In the genomic region with DNA sequence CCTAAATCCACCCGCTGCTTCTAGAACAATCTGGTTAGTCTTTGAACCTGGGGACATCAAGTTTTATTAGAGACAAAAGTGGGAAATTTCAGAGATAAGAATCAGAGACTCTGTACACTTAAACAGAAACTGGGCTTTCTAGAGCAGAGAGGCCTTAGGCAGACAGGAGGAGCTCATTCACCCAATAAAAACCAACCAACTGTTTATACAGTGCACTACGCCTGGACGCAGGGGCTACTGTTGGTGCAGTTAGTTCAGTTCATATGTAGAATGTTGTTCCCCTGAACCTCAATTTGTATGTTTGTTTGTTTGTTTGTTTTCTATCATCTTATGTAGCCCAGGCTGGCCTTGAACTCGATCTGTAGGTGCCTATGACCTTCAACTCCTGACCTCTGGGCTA, we compare ENCODE assay signal across 39 mouse cellular contexts. TPM values are rescaled to one million over a fixed set of nuclear protein-coding genes. Genes with fewer than 3 reads are reported as not detected.
"Had no signal": no experiment of that assay in that cellular context is flagged by ENCODE, and none has a peak within 500 bp of the region (broad histone marks: within the 10 kb centered on the region; RNA-seq: fewer than 3 reads in every experiment).

No protein-coding gene starts in this region.

- H3K9me3 ChIP-seq: heart, embryonic 13.5 days; heart, embryonic 15.5 days; hindbrain, embryonic 13.5 days; hindbrain, embryonic 15.5 days; kidney, embryonic 15.5 days; limb, embryonic 10.5 days; limb, embryonic 12.5 days; liver, embryonic 13.5 days; liver, embryonic 15.5 days had no signal

- DNase-seq: gastrocnemius, adult 2 months; gastrocnemius, postnatal 14 days; gastrocnemius, postnatal 36 days; heart, adult 2 months; heart, postnatal 14 days; heart, postnatal 36 days; kidney, adult 11 months; kidney, adult 9 months; kidney, postnatal 14 days; layer of hippocampus, adult 9-11 months; layer of hippocampus, postnatal 36 days; liver; liver, embryonic 13.5 days had no signal

- H3K4me2 ChIP-seq: heart, embryonic 11.5 days; heart, embryonic 13.5 days; heart, embryonic 15.5 days; hindbrain, embryonic 13.5 days; hindbrain, embryonic 15.5 days; kidney, embryonic 15.5 days; limb, embryonic 12.5 days; liver, embryonic 11.5 days; liver, embryonic 13.5 days; liver, embryonic 15.5 days had no signal

- H3K36me3 ChIP-seq: heart, embryonic 13.5 days; heart, embryonic 15.5 days; hindbrain, embryonic 13.5 days; hindbrain, embryonic 15.5 days; kidney, embryonic 15.5 days; limb, embryonic 10.5 days; limb, embryonic 12.5 days; liver, embryonic 13.5 days; liver, embryonic 15.5 days had no signal

- H3K9ac ChIP-seq: heart, embryonic 13.5 days; heart, embryonic 15.5 days; hindbrain, embryonic 13.5 days; hindbrain, embryonic 15.5 days; limb, embryonic 12.5 days; liver, embryonic 13.5 days; liver, embryonic 15.5 days had no signal

- ATAC-seq: hindbrain, postnatal 0 days had no signal

- H3K4me3 ChIP-seq: gastrocnemius, adult 2 months; heart, adult 2 months; heart, embryonic 13.5 days; heart, embryonic 15.5 days; hindbrain, embryonic 13.5 days; hindbrain, embryonic 15.5 days; kidney, embryonic 15.5 days; limb, embryonic 10.5 days; limb, embryonic 12.5 days; liver, embryonic 13.5 days; liver, embryonic 15.5 days had no signal

- H3K4me1 ChIP-seq: heart, embryonic 13.5 days; heart, embryonic 15.5 days; hindbrain, embryonic 13.5 days; hindbrain, embryonic 15.5 days; kidney, embryonic 15.5 days; limb, embryonic 10.5 days; limb, embryonic 12.5 days; liver, embryonic 13.5 days; liver, embryonic 15.5 days had no signal

- H3K27me3 ChIP-seq: heart, embryonic 13.5 days; heart, embryonic 15.5 days; hindbrain, embryonic 13.5 days; hindbrain, embryonic 15.5 days; kidney, embryonic 15.5 days; limb, embryonic 12.5 days; liver, embryonic 13.5 days; liver, embryonic 15.5 days had no signal

- H3K27ac ChIP-seq: gastrocnemius, adult 2 months; heart, adult 2 months; heart, embryonic 13.5 days; heart, embryonic 15.5 days; hindbrain, embryonic 13.5 days; hindbrain, embryonic 15.5 days; hindbrain, postnatal 0 days; kidney, embryonic 15.5 days; kidney, postnatal 0 days; limb, embryonic 10.5 days; limb, embryonic 12.5 days; liver, embryonic 13.5 days; liver, embryonic 15.5 days had no signal

RNA-seq across cellular contexts. Expression of a gene that starts 17.9 kb away (rescaled TPM):
- total RNA-seq: gastrocnemius, adult 2 months; gastrocnemius, postnatal 14 days; gastrocnemius, postnatal 36 days; heart, adult 2 months; heart, postnatal 36 days; hematopoietic stem cell, adult 5-6 weeks; hindbrain, postnatal 0 days; layer of hippocampus, adult 18-20 months; layer of hippocampus, adult 8-10 months; layer of hippocampus, postnatal 14 days; layer of hippocampus, postnatal 36 days; left cerebral cortex, adult 18-20 months; left cerebral cortex, postnatal 14 days; left cerebral cortex, postnatal 36 days had no signal
- polyA plus RNA-seq: frontal cortex, adult 2 months; heart, adult 2 months; heart, embryonic 11.5 days; heart, embryonic 13.5 days; heart, embryonic 15.5 days; heart, postnatal 0 days; hindbrain, embryonic 11.5 days; hindbrain, embryonic 13.5 days; hindbrain, embryonic 15.5 days; hindbrain, postnatal 0 days; limb, embryonic 10.5 days; limb, embryonic 12.5 days; liver, embryonic 11.5 days; liver, embryonic 13.5 days; liver, embryonic 15.5 days had no signal

RNA-seq across cellular contexts. Expression of a gene that starts 28.7 kb away (rescaled TPM):
- total RNA-seq: gastrocnemius, adult 2 months; gastrocnemius, postnatal 14 days; gastrocnemius, postnatal 36 days; heart, adult 2 months; heart, postnatal 14 days; heart, postnatal 36 days; hematopoietic stem cell, adult 5-6 weeks; hindbrain, postnatal 0 days; layer of hippocampus, adult 18-20 months; layer of hippocampus, adult 8-10 months; layer of hippocampus, postnatal 14 days; layer of hippocampus, postnatal 36 days; left cerebral cortex, adult 18-20 months; left cerebral cortex, postnatal 14 days; left cerebral cortex, postnatal 36 days had no signal
- polyA plus RNA-seq: frontal cortex, adult 2 months; gonadal fat pad, adult 2 months; heart, adult 2 months; hindbrain, embryonic 11.5 days; hindbrain, embryonic 15.5 days; hindbrain, postnatal 0 days; inflammation-experienced regulatory T-cells, adult 6 months; kidney, adult 2 months; large intestine, adult 2 months; liver, embryonic 11.5 days; liver, embryonic 13.5 days; liver, embryonic 15.5 days had no signal
